Mouse (Mus musculus) adrenal gland, adult 18-20 months (tissue): Measurements from ENCODE around the gene Cpa2. TPM values are rescaled to one million over a fixed set of nuclear protein-coding genes. Genes with fewer than 3 reads are reported as not detected.

Experiments
- DNase-seq, 2 experiments: peaks; one replicate each; pipeline ENCODE4 v3.0.0; 2021 to 2022; ENCODE audit warnings: low spot score in 2 of 2
- total RNA-seq, 2 experiments: library from RNA; stranded (reverse); gene quantifications; 1 replicate in 1 of 2; 2 replicates in 1 of 2; pipeline ENCODE4 v1.2.3; 2021

Cpa2 gene
- total RNA-seq, 2 experiments from 2014 or later: 0.43 to 0.74 TPM

- DNase-seq: no peak
Observed at GRCm38 (mm10) chr6:30576477-30577203, 35.3 kb downstream of the Cpa2 start.

DNA sequence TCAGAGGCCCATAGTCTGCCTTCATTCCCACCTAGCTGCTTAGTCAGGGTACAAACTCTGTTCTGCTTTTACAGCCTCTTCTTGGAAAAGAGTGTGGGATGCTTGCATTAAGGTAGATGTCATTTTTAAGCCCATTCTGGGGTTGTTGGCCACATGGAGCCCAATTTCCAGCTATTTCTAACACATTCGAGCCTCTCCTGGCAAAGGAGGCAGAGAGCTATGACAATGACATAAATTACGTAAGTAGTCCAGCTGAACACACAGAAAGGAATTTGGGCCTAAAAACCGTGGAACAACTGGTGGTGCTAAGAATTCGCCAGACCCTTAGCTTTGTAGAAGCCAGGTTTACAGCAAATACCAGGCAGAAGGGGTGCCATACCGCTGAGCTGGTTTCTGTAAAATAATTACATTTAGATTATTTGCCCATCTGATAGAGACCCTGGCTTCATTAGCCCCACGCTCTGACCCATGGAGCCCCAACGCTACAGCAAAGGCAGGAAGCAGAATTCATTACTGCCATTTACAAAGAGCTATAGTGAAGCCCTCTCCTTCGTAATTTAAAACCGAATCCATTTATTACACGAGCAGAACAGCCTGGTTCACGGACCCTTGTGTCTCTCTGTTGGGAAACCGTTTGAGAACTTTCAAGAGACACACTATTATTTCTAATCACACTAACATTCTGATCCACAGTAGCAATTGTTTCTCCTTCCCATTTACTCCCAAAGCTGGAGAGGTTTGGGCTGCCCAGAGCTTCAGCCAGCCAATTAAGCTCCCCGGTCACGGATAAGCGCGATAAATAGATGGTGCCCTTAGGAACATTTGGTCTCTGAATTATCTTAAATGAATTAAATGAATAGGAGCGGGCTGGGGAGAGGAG, 38.8 kb downstream of the Cpa2 start:
- no peak for DNase-seq

DNA sequence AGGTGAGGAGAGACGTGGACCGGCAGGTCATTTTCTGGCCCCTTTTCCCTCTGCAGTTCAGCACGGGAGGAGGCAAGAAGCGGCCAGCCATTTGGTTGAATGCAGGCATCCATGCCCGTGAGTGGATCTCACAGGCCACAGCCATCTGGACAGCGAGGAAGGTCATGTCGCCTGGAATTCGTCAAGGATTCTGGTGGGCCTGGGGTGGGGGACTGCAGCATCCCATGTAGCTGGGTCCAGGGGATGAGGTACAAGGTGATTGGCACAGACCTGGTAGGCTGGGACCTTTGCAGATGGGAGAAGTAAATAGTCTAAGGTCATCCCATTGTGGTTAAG, 39.4 kb downstream of the Cpa2 start:
- DNase-seq: no peak

DNA sequence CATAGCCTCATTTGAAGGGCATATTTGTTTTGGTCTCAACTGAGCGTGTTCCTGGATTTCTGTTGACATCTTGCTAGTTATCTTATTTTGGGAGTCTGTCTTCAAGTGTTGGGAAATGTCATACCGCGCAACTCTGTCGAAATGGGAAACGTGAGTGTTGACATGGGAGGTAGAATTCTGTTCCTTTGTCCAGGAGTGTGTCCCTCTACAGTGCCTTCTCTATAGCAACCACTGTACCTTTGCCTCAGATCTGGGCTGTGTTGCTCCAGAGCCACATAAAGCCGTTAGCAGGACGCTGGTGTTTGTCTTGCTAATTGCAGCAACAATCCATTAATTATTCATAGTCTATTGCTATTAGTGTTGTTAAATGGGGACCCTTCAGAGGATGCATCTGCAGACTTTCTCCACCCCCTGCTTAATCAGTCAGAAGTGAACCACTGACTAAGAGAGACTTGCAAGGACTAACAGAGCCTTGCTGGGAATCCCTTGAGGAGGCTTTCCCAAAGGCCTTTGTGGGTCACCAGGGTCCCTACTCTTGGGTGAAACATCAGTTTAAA, 45.6 kb downstream of the Cpa2 start:
- DNase-seq: no peak

GRCm38 (mm10) chr6:30589819-30590218, 48.4 kb downstream of the Cpa2 start:
- no peak for DNase-seq

GRCm38 (mm10) chr6:30591851-30592404, 50.5 kb downstream of the Cpa2 start:
- DNase-seq: no peak

DNA sequence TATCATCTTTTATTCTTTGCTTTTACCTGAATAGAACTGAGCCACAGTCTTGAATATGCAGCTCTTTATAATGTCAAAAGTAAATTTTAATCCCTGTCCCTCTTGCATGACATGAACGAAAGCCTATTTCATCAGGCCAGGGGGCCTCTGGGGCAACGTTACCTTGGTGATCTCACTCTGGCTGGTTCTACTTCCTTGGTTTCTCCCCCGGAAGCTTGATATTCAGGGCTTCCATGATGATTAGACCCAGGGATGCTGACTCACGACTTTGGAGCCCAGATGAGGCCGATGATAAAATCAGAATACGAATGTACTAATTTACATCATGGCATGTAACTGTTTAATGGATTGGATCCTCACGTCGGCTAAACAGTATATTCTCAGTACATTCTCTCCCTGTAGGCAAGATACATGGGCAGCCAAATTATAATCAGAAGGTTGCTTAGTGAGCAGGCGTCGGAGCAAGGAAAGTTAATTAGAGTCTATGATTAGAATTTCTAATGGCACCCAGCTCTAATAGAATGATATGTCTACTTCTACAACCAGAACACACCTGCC, 51.1 kb downstream of the Cpa2 start:
- DNase-seq: no peak

GRCm38 (mm10) chr6:30594364-30594763, 53.0 kb downstream of the Cpa2 start:
- DNase-seq: no peak

GRCm38 (mm10) chr6:30596230-30596898, 55.0 kb downstream of the Cpa2 start:
- no peak for DNase-seq

DNA sequence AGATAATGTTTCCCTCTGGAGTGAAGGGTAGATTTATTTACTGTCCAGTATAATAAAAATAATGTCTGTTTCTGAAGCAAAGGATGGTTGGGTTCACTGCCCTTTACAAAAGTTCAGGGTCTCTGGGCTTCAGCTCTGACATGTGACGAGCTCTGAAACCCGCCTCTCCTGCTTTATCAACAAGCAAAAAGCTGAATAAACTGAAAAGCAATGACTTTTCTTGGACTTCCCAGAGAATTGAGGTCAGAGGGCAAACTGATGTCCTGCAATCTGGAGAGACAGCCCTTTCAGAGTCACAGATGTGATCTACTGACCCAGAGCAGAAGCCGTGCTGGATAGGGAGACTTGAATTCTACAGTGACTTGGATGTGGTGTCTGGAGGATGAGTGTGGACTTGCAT, 58.7 kb downstream of the Cpa2 start:
- no peak for DNase-seq

GRCm38 (mm10) chr6:30600995-30601394, 59.6 kb downstream of the Cpa2 start:
- no peak for DNase-seq

- peak in 1 of 2 experiments; percentile 10 for DNase-seq
Observed at GRCm38 (mm10) chr6:30604342-30604867, 63.0 kb downstream of the Cpa2 start.

- DNase-seq: peak in 1 of 2 experiments; percentile 14
Observed at GRCm38 (mm10) chr6:30605111-30605510, 63.7 kb downstream of the Cpa2 start.

GRCm38 (mm10) chr6:30605672-30606071, 64.3 kb downstream of the Cpa2 start:
- no peak for DNase-seq

DNA sequence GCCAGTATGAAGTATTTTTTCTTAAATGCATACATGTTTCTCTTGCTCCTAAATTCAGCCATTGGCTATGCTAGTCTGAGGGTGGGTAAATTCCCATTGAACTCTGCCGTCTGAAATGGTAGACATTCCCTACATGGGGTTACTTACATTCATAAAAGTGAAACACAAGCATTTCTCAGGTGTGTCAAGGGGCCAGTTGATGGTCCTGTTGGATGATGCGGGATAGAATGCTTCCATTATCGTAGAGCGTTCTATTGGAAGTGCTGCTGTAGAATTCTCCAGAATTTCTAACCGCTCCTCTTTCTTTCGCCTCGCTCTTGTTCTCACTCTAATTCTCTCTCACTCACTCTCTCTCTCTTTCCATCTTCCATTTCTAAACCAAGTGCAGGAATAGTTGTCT, 69.3 kb downstream of the Cpa2 start, which contains the start of gene Cpa5:
TSS of gene Cpa5 (plus strand) at position 301 of the 400 bp plus-strand sequence.
- no peak for DNase-seq

GRCm38 (mm10) chr6:30611212-30611611, 69.8 kb downstream of the Cpa2 start:
- peak in 1 of 2 experiments; percentile 4 for DNase-seq
